Mouse (Mus musculus) forebrain, postnatal 0 days (tissue): ENCODE results near the gene Etl4. TPM values are rescaled to one million over a fixed set of nuclear protein-coding genes. Genes with fewer than 3 reads are reported as not detected.

Source experiments
- ATAC-seq: fragments of 200-750 bp; cut with Nextera tagmentation; 2 replicates; pipeline ENCODE4 v1.8.0; 2017; ENCODE audit warnings: mild to moderate bottlenecking, moderate library complexity
- DNase-seq: peaks from one replicate; pipeline ENCODE4 v3.0.0-alpha.2; 2015
- H3K27ac ChIP-seq: fragments of 300-500 bp; sonication (generic); 2 replicates; pipeline ENCODE4 v1.5.1; 2014; ENCODE audit warnings: low read depth, mild to moderate bottlenecking, antibody characterized with exemption, low read length, moderate library complexity, mixed read lengths
- H3K27me3 ChIP-seq: fragments of 300-500 bp; sonication (generic); 2 replicates; pipeline ENCODE4 v1.6.1; 2014; ENCODE audit warnings: mild to moderate bottlenecking, low read length, mixed read lengths; ENCODE audit not compliant: insufficient read depth
- H3K36me3 ChIP-seq: fragments of 300-500 bp; sonication (generic); 2 replicates; pipeline ENCODE4 v1.6.1; 2014; ENCODE audit warnings: mild to moderate bottlenecking, moderate library complexity; ENCODE audit not compliant: insufficient read depth
- H3K4me1 ChIP-seq: fragments of 300-500 bp; sonication (generic); 2 replicates; pipeline ENCODE4 v1.6.1; 2014; ENCODE audit warnings: antibody characterized with exemption; ENCODE audit not compliant: insufficient read depth
- H3K4me2 ChIP-seq: fragments of 300-500 bp; sonication (generic); 2 replicates; pipeline ENCODE4 v1.6.1; 2014; ENCODE audit warnings: low read depth, mild to moderate bottlenecking, moderate library complexity
- H3K4me3 ChIP-seq: fragments of 300-500 bp; sonication (generic); 2 replicates; pipeline ENCODE4 v1.5.1; 2014; ENCODE audit warnings: low read depth, low read length, mixed read lengths
- H3K9ac ChIP-seq: fragments of 300-500 bp; sonication (generic); 2 replicates; pipeline ENCODE4 v1.6.1; 2014; ENCODE audit warnings: mild to moderate bottlenecking
- H3K9me3 ChIP-seq: fragments of 300-500 bp; sonication (generic); 2 replicates; pipeline ENCODE4 v1.6.1; 2016; ENCODE audit warnings: low read length
- CTCF ChIP-seq: sonication (generic); IDR thresholded peaks from 2 replicates; pipeline ENCODE4 v1.5.1; 2016; ENCODE audit warnings: antibody characterized with exemption, control low read depth, low read depth
- WGBS: fragments of 180-500 bp; shearing (Covaris S2); extraction: QIAGEN DNeasy Blood & Tissue Kit; methylation state at CpG from one replicate; pipeline ENCODE4 v1.1.7; 2014; 5-methylcytosine and 5-hydroxymethylcytosine counted together
- polyA plus RNA-seq: library from polyadenylated mRNA; unstranded; fragments of >200 nt; fragmentation: Nextera tagmentation; extraction: Ambion mirVana; gene quantifications from 2 replicates; pipeline ENCODE4 v1.2.1, GENCODE M21; 2015
- total RNA-seq: library from RNA; depleted of rRNA; stranded (reverse); fragments of >200 nt; gene quantifications from 2 replicates; pipeline ENCODE4 v1.2.3, GENCODE M21; 2014

Etl4 gene
- total and polyA plus RNA-seq, 2 experiments from 2014 or later, result 7.2 to 13.6 TPM

- Histone ChIP-seq H3K27ac (no peak overlapping the region), H3K36me3 (no peaks in the 10 kb centered on the region), H3K27me3 (no peaks in the 10 kb centered on the region), H3K4me2 (no peak overlapping the region), H3K9me3 (no peaks in the 10 kb centered on the region), H3K4me1 (no peaks in the 10 kb centered on the region), H3K9ac (no peak overlapping the region), H3K4me3 (no peak overlapping the region)
- DNase-seq (no peak), ATAC-seq (no peak)
- no peak for TF ChIP-seq CTCF
- WGBS, result 95% methylated on average over 3 of the region's 3 CpGs
These were observed 729.0 kb downstream of the Etl4 start for GRCm38 (mm10) chr2:20638604-20639003.

GRCm38 (mm10) chr2:20639721-20640120 is 730.1 kb downstream of the Etl4 start:
- no peak overlapping the region for H3K9ac ChIP-seq
- WGBS, result 48% methylated on average over 2 of the region's 2 CpGs
- H3K4me2 ChIP-seq, result no peak overlapping the region
- H3K27me3 ChIP-seq, result no peaks in the 10 kb centered on the region
- TF ChIP-seq CTCF, result no peak
- ATAC-seq, result no peak
- H3K36me3 ChIP-seq, result no peaks in the 10 kb centered on the region
- H3K27ac ChIP-seq, result no peak overlapping the region
- DNase-seq, result no peak
- H3K4me3 ChIP-seq, result no peak overlapping the region
- no peaks in the 10 kb centered on the region for H3K4me1 ChIP-seq
- no peaks in the 10 kb centered on the region for H3K9me3 ChIP-seq

GRCm38 (mm10) chr2:20642818-20643217 is 733.2 kb downstream of the Etl4 start:
- Histone ChIP-seq H3K9me3 (no peaks in the 10 kb centered on the region), H3K9ac (no peak overlapping the region), H3K36me3 (no peaks in the 10 kb centered on the region), H3K4me2 (no peak overlapping the region), H3K27ac (no peak overlapping the region), H3K4me1 (no peaks in the 10 kb centered on the region), H3K27me3 (no peaks in the 10 kb centered on the region), H3K4me3 (no peak overlapping the region)
- 74% methylated on average over 9 of the region's 9 CpGs for WGBS
- DNase-seq (no peak), ATAC-seq (no peak)
- TF ChIP-seq CTCF, result no peak

GRCm38 (mm10) chr2:20649817-20650216 is 740.2 kb downstream of the Etl4 start:
- no peaks in the 10 kb centered on the region for H3K4me1 ChIP-seq
- H3K9ac ChIP-seq, result no peak overlapping the region
- H3K9me3 ChIP-seq, result no peaks in the 10 kb centered on the region
- no peak for DNase-seq
- no peak overlapping the region for H3K27ac ChIP-seq
- no peak overlapping the region for H3K4me2 ChIP-seq
- H3K27me3 ChIP-seq, result no peaks in the 10 kb centered on the region
- 25% methylated on average over 4 of the region's 4 CpGs for WGBS
- ATAC-seq, result no peak
- H3K36me3 ChIP-seq, result no peaks in the 10 kb centered on the region
- no peak for TF ChIP-seq CTCF
- H3K4me3 ChIP-seq, result no peak overlapping the region

GRCm38 (mm10) chr2:20653116-20653515 is 743.5 kb downstream of the Etl4 start:
- TF ChIP-seq CTCF, result no peak
- H3K9me3 ChIP-seq, result no peaks in the 10 kb centered on the region
- H3K27ac ChIP-seq, result no peak overlapping the region
- H3K4me1 ChIP-seq, result no peaks in the 10 kb centered on the region
- no peak overlapping the region for H3K9ac ChIP-seq
- H3K4me3 ChIP-seq, result no peak overlapping the region
- H3K4me2 ChIP-seq, result no peak overlapping the region
- H3K36me3 ChIP-seq, result no peaks in the 10 kb centered on the region
- DNase-seq (no peak), ATAC-seq (no peak)
- no peaks in the 10 kb centered on the region for H3K27me3 ChIP-seq

GRCm38 (mm10) chr2:20654058-20654457 is 744.5 kb downstream of the Etl4 start:
- 87% methylated on average over 8 of the region's 8 CpGs for WGBS
- Histone ChIP-seq H3K4me1 (no peaks in the 10 kb centered on the region), H3K9ac (no peak overlapping the region), H3K4me2 (no peak overlapping the region), H3K9me3 (no peaks in the 10 kb centered on the region), H3K4me3 (no peak overlapping the region), H3K27ac (no peak overlapping the region), H3K27me3 (no peaks in the 10 kb centered on the region), H3K36me3 (no peaks in the 10 kb centered on the region)
- DNase-seq, result no peak
- ATAC-seq, result no peak
- no peak for TF ChIP-seq CTCF

- 34% methylated on average over 9 of the region's 9 CpGs for WGBS
- Histone ChIP-seq H3K27me3 (no peaks in the 10 kb centered on the region), H3K36me3 (no peaks in the 10 kb centered on the region), H3K4me1 (no peaks in the 10 kb centered on the region), H3K9ac (no peak overlapping the region), H3K4me2 (no peak overlapping the region), H3K27ac (no peak overlapping the region), H3K9me3 (no peaks in the 10 kb centered on the region), H3K4me3 (no peak overlapping the region)
- DNase-seq (no peak), ATAC-seq (no peak)
- TF ChIP-seq CTCF, result no peak
These were observed 745.2 kb downstream of the Etl4 start for GRCm38 (mm10) chr2:20654598-20655340.
